ENCODE assay signal across 13 mouse cellular contexts in genomic region chr5:32314731-32315130, GRCm38 (mm10).
A peak's percentile ranks its signal among the peaks of the same experiment; 100 is the strongest.
DNase-seq lines count a peak whose midpoint lies in the region; ATAC-seq and TF ChIP-seq lines count a peak whose summit lies in the region.
"Had no signal": no experiment of that assay in that cellular context is flagged by ENCODE, and none has a peak within 500 bp of the region (broad histone marks: within the 10 kb centered on the region; RNA-seq: fewer than 3 reads in every experiment).

No protein-coding gene starts in this region.

- no peak for TF ChIP-seq CTCF in intestine, postnatal 0 days (IDR thresholded peaks at IDR 0.05; ENCODE audit: low read depth)

- peak; percentile 47 to 61 for DNase-seq in left cerebral cortex, adult 18-20 months (ENCODE audit: low spot score in 2 of 2)
- DNase-seq in left cerebral cortex, postnatal 10 days (ENCODE audit: extremely low spot score in 1 of 2, low spot score in 2 of 2), result no peak
- DNase-seq in adipocyte (ENCODE audit: low spot score), result peak; percentile 40
- DNase-seq in heart, postnatal 4 days, result no peak
- no peak for DNase-seq in T-cell, adult 2 months (ENCODE audit: low spot score)
- DNase-seq: cerebellum, postnatal 36 days; gastrocnemius, postnatal 25 days; heart, postnatal 14 days; kidney, adult 9 months had no signal

- 23% methylated on average over 2 of the region's 2 CpGs for WGBS in intestine, postnatal 0 days
- 38% methylated on average over 2 of the region's 2 CpGs for WGBS in stomach, embryonic 15.5 days

- no peaks in the 10 kb centered on the region for H3K36me3 ChIP-seq in intestine, postnatal 0 days (ENCODE audit: control insufficient read depth, insufficient read depth)
- H3K36me3 ChIP-seq in stomach, embryonic 15.5 days, result no peaks in the 10 kb centered on the region
- H3K36me3 ChIP-seq: limb, embryonic 13.5 days had no signal

- H3K4me2 ChIP-seq in intestine, postnatal 0 days (replicated peaks; ENCODE audit: low read depth), result no peak overlapping the region
- H3K4me2 ChIP-seq in stomach, embryonic 15.5 days, result no peak overlapping the region
- H3K4me2 ChIP-seq: limb, embryonic 13.5 days had no signal

- no peaks in the 10 kb centered on the region for H3K9me3 ChIP-seq in intestine, postnatal 0 days (ENCODE audit: control insufficient read depth)
- no peaks in the 10 kb centered on the region for H3K9me3 ChIP-seq in stomach, embryonic 15.5 days
- H3K9me3 ChIP-seq: limb, embryonic 13.5 days had no signal

- peaks cover 6% of the 10 kb centered on the region for H3K27me3 ChIP-seq in intestine, postnatal 0 days (replicated peaks; ENCODE audit: control insufficient read depth, insufficient read depth, low read length)
- no peaks in the 10 kb centered on the region for H3K27me3 ChIP-seq in stomach, embryonic 15.5 days (replicated peaks)
- H3K27me3 ChIP-seq: limb, embryonic 13.5 days had no signal

- no peak overlapping the region for H3K9ac ChIP-seq in intestine, postnatal 0 days (ENCODE audit: low read depth, low read length)
- H3K9ac ChIP-seq in stomach, embryonic 15.5 days, result no peak overlapping the region
- H3K9ac ChIP-seq: limb, embryonic 13.5 days had no signal

- H3K4me1 ChIP-seq in intestine, postnatal 0 days (replicated peaks; ENCODE audit: control insufficient read depth, insufficient read depth, low read length), result no peaks in the 10 kb centered on the region
- no peaks in the 10 kb centered on the region for H3K4me1 ChIP-seq in stomach, embryonic 15.5 days
- H3K4me1 ChIP-seq: limb, embryonic 13.5 days had no signal

- intact Hi-C loops in left cerebral cortex, postnatal 10 days (cut with DNase I), result no loop called here

- H3K27ac ChIP-seq in intestine, postnatal 0 days (ENCODE audit: low read depth, low read length), result no peak overlapping the region
- H3K27ac ChIP-seq in stomach, embryonic 15.5 days, result no peak overlapping the region
- H3K27ac ChIP-seq: limb, embryonic 13.5 days had no signal

- ATAC-seq in intestine, postnatal 0 days, result peak; percentile 40; the same call in 1 of the 2 replicates
- ATAC-seq in stomach, embryonic 15.5 days (ENCODE audit: insufficient read depth, low FRiP score, low read depth), result peak; percentile 73; the same call in 1 of the 2 replicates

- H3K4me3 ChIP-seq in intestine, postnatal 0 days (ENCODE audit: low read depth, low read length), result no peak overlapping the region
- H3K4me3 ChIP-seq in stomach, embryonic 15.5 days (replicated peaks), result no peak overlapping the region
- H3K4me3 ChIP-seq: erythroblast, embryonic 14.5 days; limb, embryonic 13.5 days had no signal

Comparison
In these comparisons a context has a peak if more than half of its experiments do, and no peak if none do; other contexts are left out.
1. DNase-seq: peak in left cerebral cortex, adult 18-20 months (2 of 2) and adipocyte (single experiment); none in left cerebral cortex, postnatal 10 days (0 of 2), heart, postnatal 4 days (single experiment) and T-cell, adult 2 months (single experiment).